Mouse (Mus musculus) frontal cortex, adult 2 months (tissue): ENCODE measurements around the gene Olfr193. TPM values are rescaled to one million over a fixed set of nuclear protein-coding genes. Genes with fewer than 3 reads are reported as not detected.
"Not testable (repeated sequence)": the region's sequence is repeated elsewhere in the genome, so short reads cannot be mapped to it uniquely, and the experiment has no call there.

Source experiments
- DNase-seq, 2 experiments: peaks; one replicate each; pipeline ENCODE4 v3.0.0; 2022; ENCODE audit warnings: low spot score in 1 of 2; ENCODE audit errors: extremely low spot score in 1 of 2
- polyA plus RNA-seq: library from polyadenylated mRNA; depleted of rRNA; stranded (reverse); fragments of >200 nt; gene quantifications from 2 replicates; pipeline ENCODE4 v1.2.3, GENCODE M21; 2012; rRNA removed

The Olfr193 gene
- not detected in 2 replicates for polyA plus RNA-seq

DNA sequence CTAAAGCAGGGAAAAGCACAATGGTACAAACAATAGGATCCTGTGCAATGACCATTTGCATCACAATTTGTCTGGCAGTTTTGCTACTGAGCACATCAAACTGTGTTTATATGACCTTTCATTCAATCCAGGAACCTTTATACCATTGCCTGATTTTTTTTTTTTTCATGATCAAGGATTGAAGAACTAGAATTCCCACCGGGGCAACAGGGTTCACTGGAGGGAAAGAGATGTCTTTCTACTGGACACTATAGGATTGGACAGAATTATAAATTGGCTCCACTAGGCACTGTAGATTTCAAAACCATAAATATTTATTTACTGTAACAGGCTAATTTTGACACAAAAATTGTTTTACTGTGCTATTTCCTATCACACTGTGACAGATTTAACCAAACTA is at the start of gene Olfr193:
TSS of gene Olfr193 (minus strand) at position 101 of the 400 bp plus-strand sequence.
- no peak for DNase-seq

DNA sequence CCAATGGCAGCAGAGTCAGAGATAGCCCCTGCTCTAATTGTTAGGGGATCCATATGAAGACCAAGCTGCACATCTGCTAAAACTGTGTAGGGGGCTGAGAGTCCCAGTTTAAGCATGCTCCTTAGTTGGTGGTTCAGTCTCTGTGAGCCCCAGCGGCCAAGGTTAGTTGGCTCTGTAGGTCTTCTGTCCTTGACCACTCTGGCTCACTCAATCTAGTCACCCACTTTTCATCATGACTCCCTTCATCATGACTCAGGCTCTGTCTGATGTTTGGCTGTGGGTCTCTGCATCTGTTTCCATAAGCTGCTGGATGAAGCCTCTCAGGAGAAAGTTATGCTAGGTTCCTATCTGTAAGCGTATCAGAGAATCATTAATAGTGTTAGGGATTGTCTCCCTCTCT is 40.3 kb upstream of the Olfr193 start:
- DNase-seq: no peak

DNA sequence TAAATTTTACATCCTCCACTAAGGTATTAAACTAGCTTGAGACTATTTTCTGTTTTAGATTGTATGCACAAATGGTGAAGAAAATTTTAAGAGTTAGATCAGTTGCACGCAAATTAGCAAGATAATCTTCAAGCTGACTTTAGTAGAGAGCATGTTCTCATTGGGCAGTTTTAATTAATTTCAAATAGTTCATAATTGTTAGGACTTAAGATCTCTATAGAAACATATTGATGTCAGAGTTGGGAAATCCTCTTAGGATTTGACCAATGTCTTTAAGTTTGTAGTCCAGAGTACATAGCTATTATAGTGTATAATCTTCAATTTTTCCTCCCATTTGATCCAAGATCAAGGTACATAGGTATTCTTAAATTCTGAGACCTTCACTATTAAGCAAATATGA is 35.1 kb upstream of the Olfr193 start, which contains the start of gene Olfr195:
TSS of gene Olfr195 (plus strand) at position 301 of the 400 bp plus-strand sequence.
- DNase-seq: no peak

DNA sequence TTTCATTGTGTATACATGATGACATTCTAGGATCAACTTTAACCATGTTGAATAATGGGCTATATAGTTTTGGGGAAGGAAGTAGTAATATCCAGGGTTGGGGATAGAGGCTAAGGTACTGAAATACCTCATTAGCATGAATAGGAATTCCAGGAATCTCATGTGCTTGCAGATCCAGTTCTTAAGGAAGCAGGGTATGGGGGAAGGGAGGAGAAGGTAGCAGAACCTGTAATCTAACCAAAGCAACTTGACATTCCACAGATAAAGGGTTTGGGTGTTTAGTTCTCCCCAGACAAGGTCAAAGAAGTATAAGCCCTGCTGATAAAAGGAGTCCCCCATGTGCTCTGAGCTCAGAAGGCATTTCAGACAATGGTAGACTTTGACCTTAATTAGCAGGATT is 29.4 kb upstream of the Olfr193 start:
- DNase-seq: no peak

DNA sequence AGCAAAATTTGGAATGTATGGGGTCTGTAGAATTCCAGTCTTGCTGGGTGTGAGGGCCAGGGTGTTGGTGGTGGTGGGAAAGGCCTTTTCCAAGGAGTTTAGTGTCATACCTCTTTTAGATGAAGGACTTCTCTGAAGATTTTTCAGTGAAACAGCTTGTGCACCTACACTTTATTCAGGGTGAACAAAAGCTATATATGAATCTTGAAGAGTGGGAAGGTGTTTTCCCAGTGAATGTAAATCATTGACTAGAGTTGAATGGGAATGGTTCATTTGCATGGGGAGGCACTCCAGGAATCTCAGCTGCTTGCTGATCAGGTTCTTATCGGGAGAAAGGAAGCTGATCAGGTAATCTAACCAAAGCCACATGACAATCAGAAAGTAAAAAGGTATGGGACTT is 19.1 kb upstream of the Olfr193 start:
- DNase-seq: peak in 1 of 2 experiments; percentile 37

DNA sequence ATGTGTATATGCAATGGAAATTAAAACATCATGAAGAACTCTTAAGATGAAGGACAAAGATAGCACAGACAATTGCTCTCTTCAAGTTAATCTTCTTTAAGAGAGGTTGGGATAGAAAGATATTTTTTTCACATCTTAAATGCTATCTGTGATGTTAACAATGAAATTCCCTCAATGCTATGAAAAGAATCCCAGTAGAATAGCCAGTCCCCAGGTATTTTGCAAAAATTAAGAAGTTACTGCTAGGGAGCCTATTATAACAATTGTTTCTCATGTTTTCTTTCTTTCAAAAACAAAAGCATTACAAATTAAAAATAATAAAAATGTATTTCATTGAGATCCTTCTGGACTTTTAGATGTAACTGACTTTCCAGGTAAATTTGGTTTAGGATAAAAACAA is 9.3 kb upstream of the Olfr193 start, which contains the start of gene Olfr194:
TSS of gene Olfr194 (minus strand) at position 101 of the 400 bp plus-strand sequence.
- no peak for DNase-seq

DNA sequence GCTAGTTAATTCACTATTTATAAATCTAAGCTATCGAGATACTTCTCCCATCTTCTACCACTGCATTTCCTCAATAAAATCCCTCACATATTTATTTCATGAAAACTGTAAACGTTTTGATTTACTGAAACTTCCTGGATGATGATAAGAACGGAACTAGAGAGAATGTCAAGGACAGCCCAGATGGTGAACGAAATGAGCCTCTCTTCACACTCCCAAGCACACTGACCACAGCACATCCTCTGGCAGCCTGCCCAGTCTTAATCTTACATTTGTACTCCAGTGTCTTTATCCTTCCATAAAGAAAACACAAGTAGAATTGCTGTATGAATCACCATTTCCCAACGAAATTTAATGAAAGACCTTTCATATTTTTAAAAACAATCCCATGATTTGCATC is 3.2 kb downstream of the Olfr193 start:
- DNase-seq: not testable (repeated sequence)

DNA sequence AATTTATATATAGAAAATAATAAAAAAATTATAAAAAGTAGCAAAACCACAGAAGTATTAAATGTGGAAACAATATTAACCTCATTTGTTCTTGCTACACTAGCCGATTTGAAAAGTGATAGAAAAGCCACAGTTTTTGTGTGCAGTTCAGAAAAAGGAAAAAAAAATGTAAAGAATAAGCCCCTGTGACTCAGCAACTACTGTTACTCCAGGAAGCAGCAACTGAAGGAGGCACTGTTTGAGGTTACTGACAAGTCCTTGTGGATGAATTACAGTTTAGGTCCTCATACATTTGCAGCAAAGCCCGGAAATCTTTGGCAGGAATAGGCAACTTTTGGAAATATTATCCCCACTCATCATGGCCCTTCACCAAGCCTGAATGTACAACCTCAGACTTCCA is 6.4 kb downstream of the Olfr193 start:
- DNase-seq: no peak

DNA sequence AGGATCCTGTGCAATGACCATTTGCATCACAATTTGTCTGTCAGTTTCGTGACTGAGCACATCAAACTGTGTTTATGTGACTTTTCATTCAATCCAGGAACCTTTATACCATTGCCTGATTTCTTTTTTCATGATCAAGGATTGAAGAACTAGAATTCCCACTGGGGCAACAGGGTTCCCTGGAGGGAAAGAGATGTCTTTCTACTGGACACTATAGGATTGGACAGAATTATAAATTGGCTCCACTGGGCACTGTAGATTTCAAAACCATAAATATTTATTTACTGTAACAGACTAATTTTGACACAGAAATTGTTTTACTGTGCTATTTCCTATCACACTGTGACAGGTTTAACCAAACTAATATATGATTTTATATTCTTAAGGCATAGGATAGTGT is 22.0 kb downstream of the Olfr193 start, which contains the start of gene Olfr191:
TSS of gene Olfr191 (minus strand) at position 101 of the 400 bp plus-strand sequence.
- DNase-seq: not testable (repeated sequence)

DNA sequence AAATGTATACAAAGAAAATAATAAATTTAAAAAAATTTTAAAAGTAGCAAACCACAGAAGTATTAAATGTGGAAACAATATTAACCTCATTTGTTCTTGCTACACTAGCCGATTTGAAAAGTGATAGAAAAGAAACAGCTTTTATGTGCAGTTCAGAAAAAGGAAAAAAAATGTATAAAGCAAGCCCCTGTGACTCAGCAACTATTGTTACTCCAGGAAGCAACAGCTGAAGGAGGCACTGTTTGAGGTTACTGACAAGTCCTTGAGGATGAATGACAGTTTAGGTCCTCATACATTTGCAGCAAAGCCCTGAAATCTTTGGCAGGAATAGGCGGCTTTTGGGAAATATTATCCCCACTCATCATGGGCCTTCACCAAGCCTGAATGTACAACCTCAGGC is 30.6 kb downstream of the Olfr193 start:
- DNase-seq: not testable (repeated sequence)

DNA sequence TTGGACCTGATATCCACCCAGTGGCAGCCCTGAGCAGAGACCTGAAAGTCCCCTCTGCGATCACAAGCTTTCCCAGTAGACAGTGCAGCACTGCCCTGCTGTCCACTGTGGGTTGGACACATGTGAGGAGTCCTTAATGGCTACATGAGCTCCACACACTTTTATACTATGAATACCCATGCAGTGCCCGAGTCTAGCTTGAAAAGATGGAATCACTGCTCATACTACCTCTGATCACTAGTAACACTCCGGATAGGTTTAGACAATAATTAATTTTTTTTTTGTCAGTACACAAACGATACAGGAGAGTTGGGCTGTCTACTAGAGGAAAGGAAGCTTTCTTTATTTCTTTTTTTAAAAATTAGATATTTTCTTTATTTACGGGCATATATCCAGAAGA is 33.8 kb downstream of the Olfr193 start, which contains the start of gene Olfr190:
TSS of gene Olfr190 (minus strand) at position 101 of the 400 bp plus-strand sequence.
- no peak for DNase-seq

DNA sequence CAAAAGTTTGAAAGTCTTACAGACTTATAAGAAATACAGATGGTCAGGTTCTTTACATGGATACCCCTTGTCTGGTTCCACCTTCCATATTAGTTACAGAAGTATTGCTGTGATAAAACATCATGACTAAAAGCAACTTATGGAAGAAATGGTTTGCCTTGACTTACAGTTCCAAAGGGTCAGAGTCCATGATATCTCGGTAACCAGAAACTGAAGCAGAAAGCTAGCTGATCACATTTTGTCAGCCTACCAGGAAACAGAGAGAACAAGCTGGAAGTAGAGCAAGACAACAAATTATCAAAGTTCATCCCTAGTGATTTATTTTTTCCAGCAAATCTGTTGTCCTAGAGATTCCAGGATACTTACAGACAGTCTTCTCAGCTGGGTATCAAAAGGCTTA is 38.2 kb downstream of the Olfr193 start:
- no peak for DNase-seq

DNA sequence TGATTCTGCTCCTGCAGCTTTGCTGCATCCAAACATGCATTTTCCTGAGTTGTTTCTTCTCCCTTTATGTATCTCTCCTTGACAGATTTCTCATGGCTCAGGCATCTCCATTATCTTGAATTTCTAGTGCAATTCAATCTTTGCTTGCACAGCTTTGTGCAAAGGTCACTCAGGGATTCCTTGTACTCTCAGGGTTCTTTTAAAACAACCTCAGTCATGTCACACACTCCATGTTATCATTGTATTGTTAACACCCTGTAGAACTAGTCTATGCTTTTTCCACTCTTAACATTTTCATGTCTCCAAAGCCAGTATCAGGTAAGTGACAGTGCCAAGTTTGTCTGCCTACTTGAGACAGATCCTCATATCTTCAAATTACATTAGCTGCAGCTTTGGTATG is 39.9 kb downstream of the Olfr193 start:
- no peak for DNase-seq

DNA sequence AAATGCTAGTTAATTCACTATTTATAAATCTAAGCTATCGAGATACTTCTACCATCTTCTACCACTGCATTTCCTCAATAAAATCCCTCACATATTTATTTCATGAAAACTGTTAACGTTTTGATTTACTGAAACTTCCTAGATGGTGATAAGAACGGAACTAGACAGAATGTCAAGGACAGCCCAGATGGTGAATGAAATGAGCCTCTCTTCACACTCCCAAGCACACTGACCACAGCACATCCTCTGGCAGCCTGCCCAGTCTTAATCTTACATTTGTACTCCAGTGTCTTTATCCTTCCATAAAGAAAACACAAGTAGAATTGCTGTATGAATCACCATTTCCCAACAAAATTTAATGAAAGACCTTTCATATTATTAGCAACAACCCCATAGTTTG is 49.3 kb downstream of the Olfr193 start:
- DNase-seq: not testable (repeated sequence)

Other genes starting within 250 kb of the Olfr193 start
- gene Olfr177, start 237.1 kb downstream of the Olfr193 start, polyA plus RNA-seq: not detected in 2 replicates
- gene Olfr178, start 219.8 kb downstream of the Olfr193 start, polyA plus RNA-seq: not detected in 2 replicates
- gene Olfr181, start 183.1 kb downstream of the Olfr193 start, polyA plus RNA-seq: not detected in 2 replicates
- gene Olfr180, start 182.5 kb downstream of the Olfr193 start, polyA plus RNA-seq: not detected in 2 replicates
- not detected in 2 replicates for gene Olfr183, start 116.5 kb downstream of the Olfr193 start, polyA plus RNA-seq
- gene Olfr186, start 81.6 kb downstream of the Olfr193 start, polyA plus RNA-seq: 0.06 TPM in 1 of 2 replicates, not detected in the other
- not detected in 2 replicates for gene Olfr187, start 72.1 kb downstream of the Olfr193 start, polyA plus RNA-seq
- not detected in 2 replicates for gene Olfr190, start 33.9 kb downstream of the Olfr193 start, polyA plus RNA-seq
- not detected in 2 replicates for gene Olfr191, start 22.1 kb downstream of the Olfr193 start, polyA plus RNA-seq
- not detected in 2 replicates for gene Olfr194, start 9.2 kb upstream of the Olfr193 start, polyA plus RNA-seq
- not detected in 2 replicates for gene Olfr195, start 35.2 kb upstream of the Olfr193 start, polyA plus RNA-seq
- gene Olfr196, start 58.6 kb upstream of the Olfr193 start, polyA plus RNA-seq: not detected in 2 replicates
- not detected in 2 replicates for gene Olfr198, start 91.7 kb upstream of the Olfr193 start, polyA plus RNA-seq
- gene Olfr199, start 107.9 kb upstream of the Olfr193 start, polyA plus RNA-seq: not detected in 2 replicates
- gene Olfr201, start 160.8 kb upstream of the Olfr193 start, polyA plus RNA-seq: not detected in 2 replicates
- not detected in 2 replicates for gene Olfr202, start 174.9 kb upstream of the Olfr193 start, polyA plus RNA-seq
- gene Olfr203, start 187.0 kb upstream of the Olfr193 start, polyA plus RNA-seq: not detected in 2 replicates
- not detected in 2 replicates for gene Olfr204, start 206.4 kb upstream of the Olfr193 start, polyA plus RNA-seq
- gene Olfr205, start 219.3 kb upstream of the Olfr193 start, polyA plus RNA-seq: not detected in 2 replicates
- gene Olfr206, start 237.4 kb upstream of the Olfr193 start, polyA plus RNA-seq: not detected in 2 replicates